Mouse (Mus musculus) limb, embryonic 12.5 days (tissue): Measurements from ENCODE around the gene Tigd3. TPM values are rescaled to one million over a fixed set of nuclear protein-coding genes. Genes with fewer than 3 reads are reported as not detected.

Experiments
- ATAC-seq: fragments of 200-750 bp; cut with Nextera tagmentation; 2 replicates; pipeline ENCODE4 v1.8.0; 2017; ENCODE audit warnings: low read depth, moderate TSS enrichment; ENCODE audit not compliant: insufficient number of reproducible peaks, insufficient read depth, low FRiP score, low TSS enrichment
- H3K27ac ChIP-seq: fragments of 300-500 bp; sonication (generic); 2 replicates; pipeline ENCODE4 v1.5.1; 2016; ENCODE audit warnings: mild to moderate bottlenecking, moderate library complexity
- H3K27me3 ChIP-seq: fragments of 300-500 bp; sonication (generic); 2 replicates; pipeline ENCODE4 v1.6.1; 2016; ENCODE audit warnings: mild to moderate bottlenecking, moderate library complexity
- H3K36me3 ChIP-seq: fragments of 300-500 bp; sonication (generic); 2 replicates; pipeline ENCODE4 v1.6.1; 2016; ENCODE audit warnings: mild to moderate bottlenecking, moderate library complexity
- H3K4me1 ChIP-seq: fragments of 300-500 bp; sonication (generic); replicated peaks from 2 replicates; pipeline ENCODE4 v1.6.1; 2016
- H3K4me2 ChIP-seq: fragments of 300-500 bp; sonication (generic); 2 replicates; pipeline ENCODE4 v1.6.1; 2016; ENCODE audit warnings: mild to moderate bottlenecking, moderate library complexity
- H3K4me3 ChIP-seq: fragments of 300-500 bp; sonication (generic); replicated peaks from 2 replicates; pipeline ENCODE4 v1.5.1; 2016; ENCODE audit warnings: mild to moderate bottlenecking
- H3K9ac ChIP-seq: fragments of 300-500 bp; sonication (generic); replicated peaks from 2 replicates; pipeline ENCODE4 v1.6.1; 2016; ENCODE audit warnings: mild to moderate bottlenecking, moderate library complexity
- H3K9me3 ChIP-seq: fragments of 300-500 bp; sonication (generic); 2 replicates; pipeline ENCODE4 v1.6.1; 2016; ENCODE audit warnings: mild to moderate bottlenecking, moderate library complexity
- WGBS: fragments of 180-500 bp; shearing (Covaris S2); methylation state at CpG from one replicate; pipeline ENCODE4 v1.1.7; 2016; 5-methylcytosine and 5-hydroxymethylcytosine counted together
- polyA plus RNA-seq: library from polyadenylated mRNA; unstranded; fragments of >200 nt; fragmentation: Nextera tagmentation; extraction: Ambion mirVana; gene quantifications from 2 replicates; pipeline ENCODE4 v1.2.1, GENCODE M21; 2016

The Tigd3 gene
- polyA plus RNA-seq, 1 experiment from 2014 or later: 6.6 TPM

GRCm38 (mm10) chr19:5921715-5922114 is 27.8 kb upstream of the Tigd3 start:
- H3K4me2 ChIP-seq: peak overlapping the region; percentile 38
- peaks cover 13% of the 10 kb centered on the region for H3K4me1 ChIP-seq
- H3K9ac ChIP-seq: peak overlapping the region; percentile 52; the same call in 1 of the 2 replicates
- H3K9me3 ChIP-seq: no peaks in the 10 kb centered on the region
- H3K27me3 ChIP-seq: peaks cover 17% of the 10 kb centered on the region
- no peak overlapping the region for H3K4me3 ChIP-seq
- WGBS: 22% methylated on average over 9 of the region's 9 CpGs
- H3K36me3 ChIP-seq: peaks cover 17% of the 10 kb centered on the region; the same call in 1 of the 2 replicates
- no peak overlapping the region for H3K27ac ChIP-seq
- no peak for ATAC-seq

DNA sequence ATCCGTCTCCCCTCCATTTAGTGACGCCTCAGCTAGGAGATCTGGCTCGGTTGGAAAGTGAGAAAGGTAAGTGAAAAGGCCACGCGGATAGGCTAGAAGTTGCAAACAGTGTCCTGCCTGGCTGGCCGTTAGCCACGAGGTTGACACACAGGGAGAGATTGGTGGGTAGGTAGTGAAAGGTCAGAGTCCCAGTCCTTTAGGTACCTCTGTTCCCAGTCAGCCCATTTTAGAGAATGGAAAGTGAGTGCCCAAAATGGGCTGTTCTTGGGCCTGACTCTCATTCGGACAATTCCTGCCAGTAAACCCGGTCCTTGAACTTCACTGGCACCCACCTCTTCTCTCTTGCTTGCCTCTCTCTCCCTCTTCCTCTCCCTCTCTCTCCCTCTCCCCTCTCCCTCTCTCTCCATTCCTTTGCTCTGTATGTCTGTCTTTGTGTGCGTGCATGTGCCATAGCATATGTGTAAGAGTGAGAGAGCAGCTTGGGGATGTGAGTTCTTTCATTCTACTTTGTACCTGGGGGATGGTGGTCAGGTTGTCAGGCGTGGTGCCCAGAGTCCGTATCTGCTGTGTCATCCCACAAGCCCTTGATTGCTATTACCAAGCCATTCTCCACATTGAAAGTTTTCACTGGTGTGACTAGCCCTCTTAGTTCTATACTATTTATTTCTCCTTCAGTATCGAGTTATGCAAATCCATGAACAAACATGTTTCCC is 19.2 kb upstream of the Tigd3 start, which contains the start of gene Dpf2:
Dpf2 (minus strand) TSS at position 4 of the 713 bp plus-strand sequence.
- peak within 1 kb of the TSS; percentile 95 for H3K9ac ChIP-seq
- H3K27me3 ChIP-seq: no peaks in the 10 kb centered on the region
- H3K4me1 ChIP-seq: peaks cover 22% of the 10 kb centered on the region
- peaks cover 29% of the 10 kb centered on the region; the same call in 1 of the 2 replicates for H3K36me3 ChIP-seq
- 23% methylated on average over 13 of the region's 13 CpGs for WGBS
- H3K4me2 ChIP-seq: peak within 1 kb of the TSS; percentile 75
- peak; percentile 69 for ATAC-seq
- peak within 1 kb of the TSS; percentile 94 for H3K4me3 ChIP-seq
- peak within 1 kb of the TSS; percentile 93 for H3K27ac ChIP-seq
- no peaks in the 10 kb centered on the region for H3K9me3 ChIP-seq

GRCm38 (mm10) chr19:5912103-5913006 is 18.4 kb upstream of the Tigd3 start:
- Histone ChIP-seq H3K36me3 (peaks cover 22% of the 10 kb centered on the region), H3K4me2 (peak overlapping the region; percentile 75), H3K4me1 (peaks cover 22% of the 10 kb centered on the region), H3K9me3 (no peaks in the 10 kb centered on the region), H3K27me3 (no peaks in the 10 kb centered on the region), H3K27ac (peak overlapping the region; percentile 93), H3K4me3 (peak overlapping the region; percentile 94), H3K9ac (peak overlapping the region; percentile 95)
- WGBS: under 1% methylated on average over 59 of the region's 59 CpGs
- ATAC-seq: peak; percentile 92

GRCm38 (mm10) chr19:5911430-5912102 is 17.6 kb upstream of the Tigd3 start:
- peak overlapping the region; percentile 93 for H3K27ac ChIP-seq
- no peaks in the 10 kb centered on the region for H3K9me3 ChIP-seq
- ATAC-seq: no peak
- peak overlapping the region; percentile 75 for H3K4me2 ChIP-seq
- H3K9ac ChIP-seq: peak overlapping the region; percentile 95
- WGBS: 7% methylated on average over 14 of the region's 14 CpGs
- H3K36me3 ChIP-seq: peaks cover 25% of the 10 kb centered on the region
- H3K4me1 ChIP-seq: peaks cover 22% of the 10 kb centered on the region
- H3K27me3 ChIP-seq: no peaks in the 10 kb centered on the region
- H3K4me3 ChIP-seq: peak overlapping the region; percentile 94

DNA sequence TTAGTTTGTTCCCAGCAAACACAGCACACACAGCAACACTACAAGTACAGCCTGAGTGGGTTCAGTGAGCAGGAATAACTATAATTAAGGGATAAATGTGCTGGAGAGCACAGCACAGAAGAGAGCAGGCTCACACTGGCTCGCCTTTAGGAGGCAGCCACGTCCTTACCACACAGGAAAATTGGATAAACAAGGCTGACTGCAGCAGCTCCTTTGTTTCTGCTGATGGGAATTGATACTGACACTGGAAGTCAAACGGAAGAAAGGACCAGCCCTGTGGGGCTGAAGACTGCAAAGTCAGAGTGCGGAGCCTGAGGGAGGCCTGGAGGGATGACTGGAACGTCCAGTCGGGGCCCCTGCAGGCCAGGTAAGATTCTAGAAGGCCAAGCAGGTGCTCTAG is 16.3 kb upstream of the Tigd3 start:
- Histone ChIP-seq H3K27ac (no peak overlapping the region), H3K36me3 (peaks cover 37% of the 10 kb centered on the region), H3K4me3 (0 out of 2 replicates have a peak overlapping the region, but pooled peaks have one; percentile 5), H3K4me2 (peak overlapping the region; percentile 75), H3K27me3 (no peaks in the 10 kb centered on the region), H3K9me3 (no peaks in the 10 kb centered on the region), H3K9ac (peak overlapping the region; percentile 40; the same call in 1 of the 2 replicates), H3K4me1 (peaks cover 22% of the 10 kb centered on the region)
- no peak for ATAC-seq
- WGBS: 80% methylated on average over 6 of the region's 6 CpGs

DNA sequence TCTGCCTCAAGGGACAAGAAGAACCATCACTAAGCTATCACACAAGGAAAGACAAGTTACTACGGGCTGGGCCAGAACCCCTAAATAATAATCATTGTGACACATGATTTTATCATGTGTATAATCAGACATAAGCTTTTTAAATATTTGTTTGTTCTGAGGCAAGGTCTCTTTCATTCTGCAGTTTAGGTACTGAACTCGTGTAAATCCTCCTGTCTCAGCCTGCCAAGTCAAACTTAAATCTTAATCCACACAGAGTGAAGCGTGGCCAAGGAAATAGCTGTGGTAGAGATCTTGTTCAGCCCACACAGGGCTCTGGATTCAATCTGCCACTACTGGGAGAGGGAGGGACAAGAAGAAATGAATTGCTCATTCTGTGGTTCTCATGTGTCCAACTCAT is 13.3 kb upstream of the Tigd3 start:
- 89% methylated on average over 3 of the region's 3 CpGs for WGBS
- Histone ChIP-seq H3K36me3 (peaks cover 63% of the 10 kb centered on the region), H3K9ac (no peak overlapping the region), H3K9me3 (no peaks in the 10 kb centered on the region), H3K4me3 (no peak overlapping the region), H3K4me2 (no peak overlapping the region), H3K27ac (no peak overlapping the region), H3K27me3 (no peaks in the 10 kb centered on the region), H3K4me1 (peaks cover 19% of the 10 kb centered on the region)
- no peak for ATAC-seq

- H3K4me3 ChIP-seq: peak overlapping the region; percentile 67
- ATAC-seq: peak; percentile 46; the same call in 1 of the 2 replicates
- H3K4me2 ChIP-seq: peak overlapping the region; percentile 92
- H3K27me3 ChIP-seq: no peaks in the 10 kb centered on the region
- H3K27ac ChIP-seq: peak overlapping the region; percentile 73; the same call in 1 of the 2 replicates
- peaks cover 44% of the 10 kb centered on the region for H3K36me3 ChIP-seq
- H3K9me3 ChIP-seq: no peaks in the 10 kb centered on the region
- peaks cover 17% of the 10 kb centered on the region for H3K4me1 ChIP-seq
- WGBS: 13% methylated on average over 30 of the region's 31 CpGs
- peak overlapping the region; percentile 90 for H3K9ac ChIP-seq
These were observed 507 bp downstream of the Tigd3 start for GRCm38 (mm10) chr19:5893282-5894001.

GRCm38 (mm10) chr19:5892735-5893134 is 1.2 kb downstream of the Tigd3 start:
- Histone ChIP-seq H3K4me2 (peak overlapping the region; percentile 92), H3K27ac (no peak overlapping the region), H3K36me3 (peaks cover 39% of the 10 kb centered on the region), H3K9me3 (no peaks in the 10 kb centered on the region), H3K9ac (peak overlapping the region; percentile 90), H3K27me3 (no peaks in the 10 kb centered on the region), H3K4me1 (peaks cover 17% of the 10 kb centered on the region), H3K4me3 (peak overlapping the region; percentile 67)
- no peak for ATAC-seq
- 96% methylated on average over 13 of the region's 13 CpGs for WGBS

GRCm38 (mm10) chr19:5892262-5892661 is 1.7 kb downstream of the Tigd3 start:
- WGBS: 95% methylated on average over 7 of the region's 7 CpGs
- no peaks in the 10 kb centered on the region for H3K27me3 ChIP-seq
- H3K9me3 ChIP-seq: no peaks in the 10 kb centered on the region
- ATAC-seq: no peak
- H3K36me3 ChIP-seq: peaks cover 35% of the 10 kb centered on the region
- H3K4me2 ChIP-seq: no peak overlapping the region
- H3K4me1 ChIP-seq: peaks cover 17% of the 10 kb centered on the region
- no peak overlapping the region for H3K9ac ChIP-seq
- no peak overlapping the region for H3K27ac ChIP-seq
- no peak overlapping the region for H3K4me3 ChIP-seq

GRCm38 (mm10) chr19:5891521-5892258 is 2.3 kb downstream of the Tigd3 start:
- peaks cover 30% of the 10 kb centered on the region for H3K36me3 ChIP-seq
- H3K9me3 ChIP-seq: no peaks in the 10 kb centered on the region
- no peaks in the 10 kb centered on the region for H3K27me3 ChIP-seq
- ATAC-seq: no peak
- no peak overlapping the region for H3K27ac ChIP-seq
- no peak overlapping the region for H3K9ac ChIP-seq
- WGBS: 96% methylated on average over 12 of the region's 12 CpGs
- H3K4me2 ChIP-seq: no peak overlapping the region
- H3K4me3 ChIP-seq: no peak overlapping the region
- H3K4me1 ChIP-seq: peaks cover 17% of the 10 kb centered on the region
